Mouse (Mus musculus) hindbrain, embryonic 10.5 days (tissue): Measurements from ENCODE around the gene Ubr3. TPM values are rescaled to one million over a fixed set of nuclear protein-coding genes. Genes with fewer than 3 reads are reported as not detected.

ENCODE experiments used
- DNase-seq: peaks from one replicate; pipeline ENCODE4 v3.0.0-alpha.2; 2017; ENCODE audit warnings: low spot score
- H3K27ac ChIP-seq: fragments of 300-500 bp; sonication (generic); 2 replicates; pipeline ENCODE4 v1.5.1; 2016; ENCODE audit warnings: mild to moderate bottlenecking, moderate library complexity
- H3K27me3 ChIP-seq: fragments of 300-500 bp; sonication (generic); 2 replicates; pipeline ENCODE4 v1.6.1; 2016; ENCODE audit warnings: mild to moderate bottlenecking; ENCODE audit not compliant: poor library complexity, insufficient read depth, severe bottlenecking
- H3K36me3 ChIP-seq: fragments of 300-500 bp; sonication (generic); 2 replicates; pipeline ENCODE4 v1.6.1; 2016; ENCODE audit warnings: mild to moderate bottlenecking, moderate library complexity
- H3K4me1 ChIP-seq: fragments of 300-500 bp; sonication (generic); replicated peaks from 2 replicates; pipeline ENCODE4 v1.6.1; 2016; ENCODE audit warnings: mild to moderate bottlenecking
- H3K4me3 ChIP-seq: fragments of 300-500 bp; sonication (generic); 2 replicates; pipeline ENCODE4 v1.5.1; 2016; ENCODE audit warnings: mild to moderate bottlenecking, moderate library complexity
- H3K9me3 ChIP-seq: fragments of 300-500 bp; sonication (generic); 2 replicates; pipeline ENCODE4 v1.6.1; 2016; ENCODE audit warnings: mild to moderate bottlenecking, moderate library complexity
- WGBS: fragments of 180-500 bp; shearing (Covaris S2); methylation state at CpG from one replicate; pipeline ENCODE4 v1.1.7; 2016; 5-methylcytosine and 5-hydroxymethylcytosine counted together
- polyA plus RNA-seq: library from polyadenylated mRNA; unstranded; fragments of >200 nt; fragmentation: Nextera tagmentation; extraction: Ambion mirVana; gene quantifications from 2 replicates; pipeline ENCODE4 v1.2.1, GENCODE M21; 2016

The Ubr3 gene
- polyA plus RNA-seq, 1 experiment from 2014 or later, result 10.9 TPM

DNA sequence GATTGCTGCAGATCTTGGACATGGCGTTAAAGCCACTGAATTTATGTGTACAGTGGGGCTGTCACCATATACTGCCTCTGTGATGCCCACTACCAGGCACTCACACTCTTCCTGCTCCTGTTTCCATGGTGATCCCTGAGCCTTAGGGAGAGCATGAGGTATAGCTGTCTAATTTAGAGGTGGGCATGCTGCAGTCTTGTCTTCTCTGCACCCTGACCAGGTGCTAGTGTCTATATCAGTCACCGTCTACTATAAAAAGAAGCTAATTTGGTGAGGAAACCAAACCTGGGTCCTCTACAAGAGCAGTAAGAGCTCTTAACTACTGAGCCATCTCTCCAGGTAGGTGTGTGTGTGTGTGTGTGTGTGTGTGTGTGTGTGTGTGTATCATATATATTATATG is 109.4 kb downstream of the Ubr3 start:
- H3K4me3 ChIP-seq, result no peak overlapping the region
- DNase-seq, result no peak
- H3K9me3 ChIP-seq, result no peaks in the 10 kb centered on the region
- no peak overlapping the region for H3K27ac ChIP-seq
- no peaks in the 10 kb centered on the region for H3K27me3 ChIP-seq
- 95% methylated on average over 2 of the region's 2 CpGs for WGBS
- H3K36me3 ChIP-seq, result peaks cover 63% of the 10 kb centered on the region
- no peaks in the 10 kb centered on the region for H3K4me1 ChIP-seq

DNA sequence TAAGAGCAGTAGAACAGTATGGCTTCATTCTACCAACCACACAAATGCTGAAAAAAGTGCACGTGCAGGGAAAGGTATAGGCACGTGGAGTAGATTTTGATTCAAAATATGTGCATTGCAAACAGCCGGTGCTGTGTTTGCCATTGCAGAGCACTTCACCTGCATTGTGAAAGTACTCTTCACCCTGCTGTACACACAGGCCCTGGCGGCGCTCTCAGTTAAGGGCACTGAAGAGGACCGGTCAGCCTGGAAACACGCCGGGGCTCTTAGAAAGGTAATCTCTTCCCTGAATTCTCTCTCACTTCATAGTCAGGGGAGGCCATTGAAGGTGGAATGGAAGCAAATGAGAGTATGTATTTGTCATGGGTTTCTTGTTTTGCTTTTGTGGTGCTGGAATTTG is 115.9 kb downstream of the Ubr3 start:
- Histone ChIP-seq H3K36me3 (peaks cover 69% of the 10 kb centered on the region), H3K27ac (no peak overlapping the region)
- WGBS, result 95% methylated on average over 8 of the region's 8 CpGs

DNA sequence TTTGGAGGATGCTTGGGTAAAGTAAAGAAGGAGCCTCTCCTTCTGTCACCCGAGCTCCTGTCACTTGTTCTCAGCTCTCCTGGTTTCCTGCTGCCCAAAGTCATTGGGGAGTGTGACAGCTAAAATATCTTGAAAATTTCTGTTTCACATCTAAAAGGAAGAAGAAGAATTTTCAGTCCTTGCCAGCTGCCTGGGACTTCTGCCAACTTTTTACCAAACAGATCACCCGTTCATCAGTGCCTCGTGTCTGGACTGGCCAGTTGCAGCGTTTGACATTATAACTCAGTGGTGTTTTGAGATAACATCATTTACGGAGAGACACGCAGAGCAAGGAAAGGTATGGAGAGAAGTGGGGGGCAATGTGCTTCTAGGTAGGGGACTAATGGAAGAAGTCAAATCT is 121.2 kb downstream of the Ubr3 start:
- Histone ChIP-seq H3K27ac (no peak overlapping the region), H3K9me3 (no peaks in the 10 kb centered on the region), H3K4me1 (no peaks in the 10 kb centered on the region), H3K4me3 (no peak overlapping the region), H3K36me3 (peaks cover 76% of the 10 kb centered on the region), H3K27me3 (no peaks in the 10 kb centered on the region)
- 92% methylated on average over 6 of the region's 6 CpGs for WGBS
- no peak for DNase-seq

More for the DNA sequence above, 115.9 kb downstream of the Ubr3 start:
- no peak for DNase-seq
- H3K4me3 ChIP-seq, result no peak overlapping the region
- H3K9me3 ChIP-seq, result no peaks in the 10 kb centered on the region
- H3K27me3 ChIP-seq, result no peaks in the 10 kb centered on the region
- no peaks in the 10 kb centered on the region for H3K4me1 ChIP-seq

DNA sequence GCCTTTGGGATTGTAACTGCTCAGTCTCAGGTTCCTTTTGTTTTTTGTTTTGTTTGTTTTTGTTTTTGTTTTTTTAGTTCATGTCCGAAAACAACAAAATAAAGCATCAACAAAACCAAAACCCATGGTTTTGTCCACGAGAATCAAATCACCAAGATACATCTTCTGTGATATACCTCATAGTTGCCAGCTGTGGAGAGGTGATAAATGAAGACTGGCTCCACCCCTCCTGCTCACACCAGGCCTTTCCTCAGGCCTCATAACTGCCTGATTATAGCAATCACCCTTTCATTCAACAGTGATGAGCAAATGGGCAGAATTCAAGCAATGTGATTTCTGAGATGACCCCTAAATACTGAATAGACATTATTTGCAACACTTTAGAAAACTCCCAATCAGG is 127.4 kb downstream of the Ubr3 start:
- WGBS, result 92% methylated on average over 2 of the region's 2 CpGs
- no peak for DNase-seq
- Histone ChIP-seq H3K4me1 (no peaks in the 10 kb centered on the region), H3K27ac (no peak overlapping the region), H3K9me3 (peaks cover 9% of the 10 kb centered on the region; the same call in 1 of the 2 replicates), H3K36me3 (peaks cover 43% of the 10 kb centered on the region), H3K4me3 (no peak overlapping the region), H3K27me3 (no peaks in the 10 kb centered on the region)

DNA sequence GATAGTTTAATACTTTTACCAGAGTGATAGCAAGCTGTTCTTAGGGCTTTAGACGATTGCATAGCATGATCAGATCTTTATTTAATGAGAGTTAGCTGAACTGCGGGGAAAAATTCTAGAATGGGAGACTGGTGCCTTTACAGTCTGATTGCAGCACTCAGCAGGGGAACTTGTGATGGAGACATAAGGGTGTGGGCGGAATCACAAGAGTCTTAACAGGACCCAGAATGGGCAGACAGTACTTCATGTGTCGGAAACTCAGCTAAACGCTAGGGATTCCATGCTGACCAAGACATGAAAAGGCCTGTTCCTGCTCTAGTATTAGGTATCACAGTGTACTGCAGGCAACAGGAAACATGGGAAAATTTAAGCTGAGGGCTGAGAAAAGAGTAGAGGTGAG is 128.7 kb downstream of the Ubr3 start:
- Histone ChIP-seq H3K4me3 (no peak overlapping the region), H3K4me1 (no peaks in the 10 kb centered on the region), H3K9me3 (peaks cover 13% of the 10 kb centered on the region; the same call in 1 of the 2 replicates), H3K27ac (no peak overlapping the region), H3K27me3 (no peaks in the 10 kb centered on the region), H3K36me3 (peaks cover 34% of the 10 kb centered on the region)
- WGBS, result 93% methylated on average over 5 of the region's 5 CpGs
- DNase-seq, result no peak

DNA sequence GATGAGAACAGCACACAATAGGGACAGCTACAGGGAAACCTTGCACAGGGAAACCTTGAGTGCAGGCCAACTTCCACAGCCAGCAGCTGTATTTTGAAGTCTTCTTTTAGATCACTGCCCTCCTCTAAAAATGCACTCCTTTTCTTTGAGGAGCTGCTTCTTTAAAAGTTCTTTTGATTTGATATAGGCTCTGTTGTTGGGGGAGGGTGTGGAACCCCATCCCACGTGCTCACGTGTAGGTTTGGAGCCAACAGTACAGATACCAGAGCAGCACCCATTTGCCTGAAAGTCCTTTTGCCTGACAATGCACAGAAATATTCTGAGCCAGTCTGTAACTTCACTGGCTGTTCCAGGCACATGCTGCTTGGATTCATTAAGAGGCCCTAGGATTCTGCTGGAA is 134.4 kb downstream of the Ubr3 start:
- H3K9me3 ChIP-seq, result peaks cover 13% of the 10 kb centered on the region; the same call in 1 of the 2 replicates
- H3K4me3 ChIP-seq, result no peak overlapping the region
- no peak overlapping the region for H3K27ac ChIP-seq
- 93% methylated on average over 2 of the region's 2 CpGs for WGBS
- no peaks in the 10 kb centered on the region for H3K27me3 ChIP-seq
- 0 out of 2 replicates have a peak, but pooled peaks cover 4% of the 10 kb centered on the region for H3K4me1 ChIP-seq
- DNase-seq, result no peak
- peaks cover 5% of the 10 kb centered on the region; the same call in 1 of the 2 replicates for H3K36me3 ChIP-seq

DNA sequence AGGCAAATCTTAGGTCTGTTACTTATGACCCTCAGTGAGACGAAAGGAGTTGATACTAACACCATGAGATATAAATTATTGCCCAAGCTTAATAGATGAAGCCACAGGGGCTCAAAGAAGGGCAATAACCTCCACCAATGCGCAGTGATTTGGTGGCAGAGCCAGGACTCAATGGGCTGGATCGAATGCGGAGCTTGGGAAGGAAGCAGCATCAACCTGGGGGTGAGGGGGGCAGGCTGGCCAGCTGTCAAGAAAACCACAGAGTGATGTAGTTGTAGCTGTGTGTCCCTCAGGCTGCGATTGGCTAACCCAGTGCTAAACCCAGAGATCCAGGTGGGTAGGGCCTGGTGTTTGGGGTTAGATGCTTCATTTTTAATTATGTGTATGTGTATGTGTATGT is 137.8 kb downstream of the Ubr3 start:
- Histone ChIP-seq H3K9me3 (no peaks in the 10 kb centered on the region; the same call in 1 of the 2 replicates), H3K4me3 (no peak overlapping the region), H3K4me1 (peaks cover 13% of the 10 kb centered on the region), H3K36me3 (no peaks in the 10 kb centered on the region), H3K27me3 (no peaks in the 10 kb centered on the region), H3K27ac (no peak overlapping the region)
- DNase-seq, result no peak
- 74% methylated on average over 5 of the region's 5 CpGs for WGBS

DNA sequence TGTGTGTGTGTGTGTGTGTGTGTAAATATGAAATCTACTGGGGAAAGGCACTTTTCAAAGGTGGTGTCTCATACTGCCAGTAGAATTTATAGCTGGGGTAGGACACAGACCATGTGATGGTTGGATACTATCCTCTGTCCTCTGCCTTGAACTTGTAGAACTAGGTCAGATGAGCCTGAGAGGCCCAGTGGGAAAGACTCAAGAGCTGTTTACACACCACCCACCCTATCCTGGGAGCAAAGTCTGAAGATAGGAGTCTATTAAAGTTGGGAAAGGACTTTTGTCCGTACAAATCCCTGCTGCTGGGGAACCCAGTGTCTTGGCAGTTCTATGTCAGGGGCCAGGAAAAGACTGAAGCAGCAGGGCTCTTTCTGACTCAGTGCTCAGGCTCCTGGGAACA is 138.3 kb downstream of the Ubr3 start:
- Histone ChIP-seq H3K27me3 (no peaks in the 10 kb centered on the region), H3K36me3 (no peaks in the 10 kb centered on the region), H3K4me3 (no peak overlapping the region), H3K9me3 (no peaks in the 10 kb centered on the region; the same call in 1 of the 2 replicates), H3K4me1 (peaks cover 13% of the 10 kb centered on the region), H3K27ac (no peak overlapping the region)
- DNase-seq, result no peak
- WGBS, result 73% methylated on average over 1 of the region's 1 CpGs

DNA sequence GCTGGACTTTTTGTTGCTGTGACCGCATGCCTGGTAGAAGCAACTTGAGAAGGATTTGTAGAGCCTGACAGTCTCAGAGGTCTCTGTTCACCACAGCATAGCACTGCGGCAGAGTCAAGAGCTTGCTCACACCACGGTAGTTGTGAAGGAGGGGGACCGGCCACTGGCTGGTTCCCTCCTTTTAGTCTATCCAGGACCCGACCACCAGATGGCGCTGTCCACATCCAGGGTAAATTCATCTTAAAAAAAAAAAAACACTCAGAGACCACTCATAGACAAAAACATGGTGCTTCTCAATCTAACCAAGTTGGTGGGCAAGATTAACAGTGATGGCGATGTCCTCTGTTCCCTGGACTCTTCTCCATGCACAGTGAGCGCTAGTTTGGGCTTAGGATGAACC is 140.2 kb downstream of the Ubr3 start:
- Histone ChIP-seq H3K27ac (no peak overlapping the region), H3K9me3 (no peaks in the 10 kb centered on the region), H3K4me3 (no peak overlapping the region), H3K4me1 (peaks cover 13% of the 10 kb centered on the region), H3K27me3 (no peaks in the 10 kb centered on the region), H3K36me3 (no peaks in the 10 kb centered on the region)
- no peak for DNase-seq
- 81% methylated on average over 8 of the region's 8 CpGs for WGBS

DNA sequence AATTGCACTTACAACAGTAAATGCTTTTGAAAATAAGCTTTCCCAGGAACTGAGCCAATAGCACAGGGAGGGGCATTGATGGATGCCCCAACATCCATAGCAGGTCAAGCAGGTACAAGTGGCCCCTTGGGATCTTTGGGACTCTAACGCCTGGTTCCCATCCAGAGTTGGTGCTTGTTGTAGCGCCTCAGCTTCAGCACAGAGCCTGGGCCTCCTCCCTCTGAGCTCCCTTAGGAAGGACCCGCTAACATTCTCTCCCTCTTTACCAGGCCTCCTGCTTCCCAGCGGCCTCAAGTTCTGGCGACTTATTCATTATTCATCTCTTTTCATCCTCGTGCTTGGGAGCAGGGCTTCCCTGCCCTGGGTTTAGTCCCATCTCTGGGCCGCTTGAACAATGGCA is 141.7 kb downstream of the Ubr3 start, which contains the start of gene Myo3b:
TSS of gene Myo3b (plus strand) at position 375 of the 400 bp plus-strand sequence.
- 22% methylated on average over 7 of the region's 7 CpGs for WGBS
- no peak within 1 kb of the TSS for H3K4me3 ChIP-seq
- H3K4me1 ChIP-seq, result peaks cover 13% of the 10 kb centered on the region
- H3K27ac ChIP-seq, result no peak within 1 kb of the TSS
- H3K36me3 ChIP-seq, result no peaks in the 10 kb centered on the region
- H3K27me3 ChIP-seq, result no peaks in the 10 kb centered on the region
- no peaks in the 10 kb centered on the region for H3K9me3 ChIP-seq
- DNase-seq, result peak; percentile 22

DNA sequence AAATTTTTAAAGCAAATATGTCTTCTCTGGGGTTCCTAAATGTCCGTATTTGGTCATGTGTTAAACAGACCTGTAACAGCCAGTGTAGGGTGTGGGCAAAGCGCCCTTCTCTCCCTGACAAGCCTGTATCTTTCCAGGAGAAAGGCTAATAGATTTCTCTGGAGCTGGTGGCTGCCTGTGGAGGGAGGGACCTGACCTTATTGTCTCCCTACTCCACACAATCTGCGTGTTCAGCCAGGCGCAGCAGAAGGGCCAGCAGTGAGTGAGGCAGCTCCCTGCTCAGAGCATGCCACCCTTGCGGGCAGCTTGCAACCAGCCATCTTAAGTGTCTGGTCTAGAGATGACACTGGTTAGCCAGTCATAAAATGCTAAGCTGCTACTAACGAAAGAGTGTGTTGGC is 147.4 kb downstream of the Ubr3 start:
- Histone ChIP-seq H3K9me3 (no peaks in the 10 kb centered on the region), H3K4me1 (peaks cover 16% of the 10 kb centered on the region), H3K4me3 (no peak overlapping the region), H3K27me3 (no peaks in the 10 kb centered on the region), H3K27ac (0 out of 2 replicates have a peak overlapping the region, but pooled peaks have one; percentile 36), H3K36me3 (no peaks in the 10 kb centered on the region)
- DNase-seq, result peak; percentile 36
- 36% methylated on average over 6 of the region's 6 CpGs for whole genome bisulfite sequencing

DNA sequence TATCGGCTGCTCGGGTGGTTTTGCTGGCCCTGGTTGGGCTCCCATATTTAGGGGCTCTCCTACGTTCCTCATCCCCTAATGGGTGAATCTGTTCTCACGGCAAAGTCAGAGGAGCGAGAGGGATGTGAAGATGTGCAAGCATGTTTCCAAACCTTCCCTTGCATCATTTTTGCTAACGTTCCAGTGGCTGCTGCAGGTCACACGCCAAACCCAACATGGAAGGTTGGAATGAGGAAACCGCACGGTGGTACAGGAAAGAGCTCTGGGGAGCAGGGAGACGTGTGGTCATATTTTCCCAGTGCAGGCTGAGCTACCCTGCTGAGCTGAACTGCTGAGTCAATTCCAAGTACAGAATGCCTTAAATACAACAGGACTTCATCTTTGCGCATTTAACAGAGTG is 150.8 kb downstream of the Ubr3 start:
- Histone ChIP-seq H3K27me3 (no peaks in the 10 kb centered on the region), H3K4me3 (no peak overlapping the region), H3K9me3 (no peaks in the 10 kb centered on the region), H3K4me1 (peaks cover 16% of the 10 kb centered on the region), H3K36me3 (no peaks in the 10 kb centered on the region), H3K27ac (no peak overlapping the region)
- DNase-seq, result no peak
- WGBS, result 90% methylated on average over 11 of the region's 11 CpGs

DNA sequence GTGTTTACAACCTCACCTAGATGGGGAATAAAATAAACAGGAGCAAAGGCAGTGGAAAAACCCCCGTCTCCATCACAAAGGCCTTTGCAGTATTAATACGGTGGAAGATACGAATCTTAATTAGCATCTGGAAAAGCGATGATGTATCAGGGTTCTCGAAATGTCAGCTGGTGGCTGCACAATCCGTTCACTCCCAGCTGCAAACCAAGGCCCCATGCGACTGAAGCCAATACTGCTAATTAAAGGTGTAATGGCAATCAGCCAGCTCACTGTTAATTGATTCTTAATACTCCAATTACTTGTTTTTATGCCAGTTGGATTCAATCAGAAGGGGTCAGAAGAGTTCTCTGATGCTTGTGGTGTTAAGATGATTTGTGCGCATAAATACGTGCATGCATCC is 156.8 kb downstream of the Ubr3 start:
- DNase-seq, result no peak
- WGBS, result 89% methylated on average over 9 of the region's 9 CpGs
- Histone ChIP-seq H3K27ac (no peak overlapping the region), H3K36me3 (no peaks in the 10 kb centered on the region), H3K9me3 (no peaks in the 10 kb centered on the region), H3K4me3 (no peak overlapping the region), H3K27me3 (no peaks in the 10 kb centered on the region), H3K4me1 (no peaks in the 10 kb centered on the region)

DNA sequence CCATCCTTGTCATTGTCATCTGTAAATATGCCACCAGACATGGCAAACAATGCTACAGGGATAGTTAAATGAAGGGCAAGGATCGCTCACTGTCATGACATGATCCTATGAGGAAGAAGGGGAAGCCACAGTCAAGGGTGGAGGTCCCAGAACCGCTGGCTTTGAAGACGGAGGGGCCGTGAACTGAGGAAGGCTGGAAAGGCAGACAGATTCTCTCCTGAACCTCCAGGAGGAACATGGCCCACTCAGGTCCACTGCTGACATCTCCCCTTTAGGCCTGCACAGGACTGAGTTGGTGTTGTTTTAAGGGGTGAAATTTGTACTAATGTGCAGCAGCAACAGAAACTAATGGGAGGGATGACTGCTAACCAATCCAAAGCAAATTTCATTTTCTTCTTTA is 161.2 kb downstream of the Ubr3 start:
- peaks cover 7% of the 10 kb centered on the region for H3K4me1 ChIP-seq
- H3K27ac ChIP-seq, result no peak overlapping the region
- no peaks in the 10 kb centered on the region for H3K36me3 ChIP-seq
- no peaks in the 10 kb centered on the region for H3K27me3 ChIP-seq
- H3K9me3 ChIP-seq, result no peaks in the 10 kb centered on the region
- 91% methylated on average over 4 of the region's 4 CpGs for WGBS
- no peak for DNase-seq
- H3K4me3 ChIP-seq, result no peak overlapping the region
